22 mouse cellular contexts compared by ENCODE assay signal in the genomic region with DNA sequence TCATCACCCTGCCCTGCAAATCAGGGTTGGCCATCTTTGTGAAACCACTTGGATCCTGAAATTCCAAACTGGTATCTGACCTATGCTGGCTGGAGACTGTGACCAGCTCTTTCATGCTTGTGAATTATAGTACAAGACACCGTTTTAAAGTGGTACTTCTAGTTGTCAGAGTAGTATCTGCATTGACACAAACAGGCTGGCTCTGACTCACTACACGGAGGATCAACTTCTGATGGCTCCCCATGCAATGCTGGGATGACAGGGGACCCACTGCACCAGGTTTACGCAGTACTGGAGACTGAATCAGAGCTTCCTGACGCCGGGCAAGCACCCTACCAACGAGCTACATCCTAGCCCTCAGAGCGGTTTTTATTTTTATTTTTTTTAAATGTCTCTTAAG. TPM values are rescaled to one million over a fixed set of nuclear protein-coding genes. Genes with fewer than 3 reads are reported as not detected.
DNase-seq lines count a peak whose midpoint lies in the region; ATAC-seq lines count a peak whose summit lies in the region.
"Had no signal": no experiment of that assay in that cellular context is flagged by ENCODE, and none has a peak within 500 bp of the region (broad histone marks: within the 10 kb centered on the region; RNA-seq: fewer than 3 reads in every experiment).

No protein-coding gene starts in this region.

- no peaks in the 10 kb centered on the region for H3K27me3 ChIP-seq in embryonic facial prominence, embryonic 14.5 days (replicated peaks; ENCODE audit: control insufficient read depth, insufficient read depth, low read length)
- H3K27me3 ChIP-seq in embryonic facial prominence, embryonic 10.5 days (replicated peaks; ENCODE audit: low read depth, poor library complexity, severe bottlenecking): no peaks in the 10 kb centered on the region
- H3K27me3 ChIP-seq in heart, embryonic 10.5 days (ENCODE audit: insufficient read depth, poor library complexity, severe bottlenecking): no peaks in the 10 kb centered on the region
- H3K27me3 ChIP-seq: CH12.LX, Patski had no signal

- intact Hi-C loops in heart, postnatal 36 days (cut with DNase I): no loop called here

- no peak overlapping the region for H3K4me3 ChIP-seq in embryonic facial prominence, embryonic 14.5 days (ENCODE audit: low read depth, low read length)
- H3K4me3 ChIP-seq in embryonic facial prominence, embryonic 10.5 days: no peak overlapping the region
- no peak overlapping the region for H3K4me3 ChIP-seq in heart, embryonic 10.5 days

- H3K27ac ChIP-seq in embryonic facial prominence, embryonic 14.5 days (replicated peaks; ENCODE audit: low read depth, low read length): no peak overlapping the region
- H3K27ac ChIP-seq in embryonic facial prominence, embryonic 10.5 days (replicated peaks): no peak overlapping the region
- H3K27ac ChIP-seq in heart, embryonic 10.5 days: no peak overlapping the region

- peaks cover 10% of the 10 kb centered on the region; the same call in 1 of the 2 replicates for H3K4me1 ChIP-seq in embryonic facial prominence, embryonic 14.5 days (ENCODE audit: control insufficient read depth, insufficient read depth, low read length)
- peaks cover 29% of the 10 kb centered on the region for H3K4me1 ChIP-seq in embryonic facial prominence, embryonic 10.5 days
- H3K4me1 ChIP-seq in heart, embryonic 10.5 days: peaks cover 53% of the 10 kb centered on the region

- 90% methylated on average over 7 of the region's 7 CpGs for WGBS in embryonic facial prominence, embryonic 14.5 days
- 91% methylated on average over 7 of the region's 7 CpGs for WGBS in embryonic facial prominence, embryonic 10.5 days
- WGBS in heart, embryonic 10.5 days: 70% methylated on average over 7 of the region's 7 CpGs

- no peak for DNase-seq in embryonic facial prominence, embryonic 14.5 days (ENCODE audit: low spot score)
- no peak for DNase-seq in embryonic facial prominence, embryonic 10.5 days (ENCODE audit: low spot score)
- peak; percentile 85 for DNase-seq in heart, adult 11 months
- DNase-seq in heart, adult 8-10 months (ENCODE audit: low spot score): no peak
- DNase-seq in heart, embryonic 10.5 days (ENCODE audit: low spot score): peak; percentile 60
- no peak for DNase-seq in heart, postnatal 36 days
- DNase-seq in testis, postnatal 10 days (ENCODE audit: low spot score): peak; percentile 15
- DNase-seq in testis, postnatal 14 days (ENCODE audit: low spot score): no peak
- DNase-seq: adrenal gland, adult 2 months; adrenal gland, adult 8-10 months; adrenal gland, postnatal 10 days; adrenal gland, postnatal 14 days; adrenal gland, postnatal 25 days; adrenal gland, postnatal 36 days; B cell, adult 2 months; cerebellum, adult 11 months; cerebellum, adult 11-12 months had no signal

- ATAC-seq in embryonic facial prominence, embryonic 14.5 days (ENCODE audit: low read depth): no peak
- ATAC-seq: activated CD4-positive, CD25-positive, alpha-beta regulatory T cell, adult 4 months; CD4-positive, CD25-positive, alpha-beta regulatory T cell, adult 4 months; Patski had no signal

- 0 out of 2 replicates have a peak overlapping the region, but pooled peaks have one; percentile 8 for H3K9ac ChIP-seq in embryonic facial prominence, embryonic 14.5 days (ENCODE audit: low read depth, low read length)

- H3K4me2 ChIP-seq in embryonic facial prominence, embryonic 14.5 days (ENCODE audit: low read depth, low read length): no peak overlapping the region

- H3K9me3 ChIP-seq in embryonic facial prominence, embryonic 14.5 days (ENCODE audit: control insufficient read depth, low read length): no peaks in the 10 kb centered on the region
- no peaks in the 10 kb centered on the region for H3K9me3 ChIP-seq in embryonic facial prominence, embryonic 10.5 days
- no peaks in the 10 kb centered on the region for H3K9me3 ChIP-seq in heart, embryonic 10.5 days
- H3K9me3 ChIP-seq: G1E had no signal

- 0 out of 2 replicates have a peak, but pooled peaks cover 9% of the 10 kb centered on the region for H3K36me3 ChIP-seq in embryonic facial prominence, embryonic 14.5 days (ENCODE audit: control insufficient read depth, insufficient read depth, low read length)
- H3K36me3 ChIP-seq in embryonic facial prominence, embryonic 10.5 days (replicated peaks): peaks cover 47% of the 10 kb centered on the region
- peaks cover 5% of the 10 kb centered on the region; the same call in 1 of the 2 replicates for H3K36me3 ChIP-seq in heart, embryonic 10.5 days
- H3K36me3 ChIP-seq: G1E had no signal

RNA-seq across cellular contexts. Expression of a gene that starts 17.0 kb away (rescaled TPM):
- 74.7 and 81.4 TPM in 2 replicates for polyA plus RNA-seq in embryonic facial prominence, embryonic 14.5 days (2014; fragmentation: Nextera tagmentation; extraction: Ambion mirVana)
- polyA plus RNA-seq in embryonic facial prominence, embryonic 10.5 days (2016; fragmentation: Nextera tagmentation; extraction: Ambion mirVana): 174 and 198 TPM in 2 replicates
- total RNA-seq in heart, adult 8-10 months (2022): 1 to 10 TPM; 3.6 to 4.4 (median 3.9) TPM
- polyA plus RNA-seq in heart, embryonic 10.5 days (2016; fragmentation: Nextera tagmentation; extraction: Ambion mirVana): 117 and 143 TPM in 2 replicates
- 10 to 100 TPM in 1 of 2 experiments, 1 to 10 TPM in 1; 4.6 to 10.1 TPM for total RNA-seq in heart, postnatal 36 days (2021)

Comparison
In these comparisons a context has a peak if more than half of its experiments do, and no peak if none do; other contexts are left out.
1. DNase-seq: peak in heart, adult 11 months (single experiment), heart, embryonic 10.5 days (single experiment) and testis, postnatal 10 days (single experiment); none in embryonic facial prominence, embryonic 14.5 days (single experiment), embryonic facial prominence, embryonic 10.5 days (single experiment), heart, adult 8-10 months (single experiment), heart, postnatal 36 days (0 of 2) and testis, postnatal 14 days (single experiment).